Mouse (Mus musculus) heart, adult 9 months (tissue): ENCODE results near the gene Ppp1r37.
"Not testable (repeated sequence)": the region's sequence is repeated elsewhere in the genome, so short reads cannot be mapped to it uniquely, and the experiment has no call there.

Experiments
- DNase-seq, 2 experiments: peaks; one replicate each; pipeline ENCODE4 v3.0.0; 2022; ENCODE audit warnings: low spot score in 2 of 2

Ppp1r37 gene

DNA sequence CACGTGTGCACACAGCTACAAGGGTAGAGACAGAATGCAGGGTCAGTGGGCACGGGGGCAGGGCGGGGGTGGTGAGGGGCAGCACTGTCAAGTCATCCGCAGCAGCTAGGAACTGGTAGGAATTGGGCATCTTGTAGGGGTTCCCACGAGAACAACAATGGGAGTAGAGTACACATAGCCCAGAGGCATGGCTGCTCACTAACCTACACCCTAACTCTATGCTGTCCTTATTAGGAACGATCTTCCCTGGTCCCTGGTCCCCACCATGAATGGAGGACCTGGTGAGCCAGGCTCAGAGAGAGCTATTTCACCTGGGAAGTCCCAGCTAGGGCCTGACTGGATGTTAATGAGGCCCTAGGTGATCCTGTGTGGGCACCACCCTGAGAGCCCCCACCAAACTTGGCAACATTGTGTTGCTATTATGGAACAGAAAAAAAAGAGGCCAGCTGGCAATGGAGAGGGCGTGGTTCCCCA, 21.2 kb downstream of the Ppp1r37 start:
- no peak for DNase-seq

DNA sequence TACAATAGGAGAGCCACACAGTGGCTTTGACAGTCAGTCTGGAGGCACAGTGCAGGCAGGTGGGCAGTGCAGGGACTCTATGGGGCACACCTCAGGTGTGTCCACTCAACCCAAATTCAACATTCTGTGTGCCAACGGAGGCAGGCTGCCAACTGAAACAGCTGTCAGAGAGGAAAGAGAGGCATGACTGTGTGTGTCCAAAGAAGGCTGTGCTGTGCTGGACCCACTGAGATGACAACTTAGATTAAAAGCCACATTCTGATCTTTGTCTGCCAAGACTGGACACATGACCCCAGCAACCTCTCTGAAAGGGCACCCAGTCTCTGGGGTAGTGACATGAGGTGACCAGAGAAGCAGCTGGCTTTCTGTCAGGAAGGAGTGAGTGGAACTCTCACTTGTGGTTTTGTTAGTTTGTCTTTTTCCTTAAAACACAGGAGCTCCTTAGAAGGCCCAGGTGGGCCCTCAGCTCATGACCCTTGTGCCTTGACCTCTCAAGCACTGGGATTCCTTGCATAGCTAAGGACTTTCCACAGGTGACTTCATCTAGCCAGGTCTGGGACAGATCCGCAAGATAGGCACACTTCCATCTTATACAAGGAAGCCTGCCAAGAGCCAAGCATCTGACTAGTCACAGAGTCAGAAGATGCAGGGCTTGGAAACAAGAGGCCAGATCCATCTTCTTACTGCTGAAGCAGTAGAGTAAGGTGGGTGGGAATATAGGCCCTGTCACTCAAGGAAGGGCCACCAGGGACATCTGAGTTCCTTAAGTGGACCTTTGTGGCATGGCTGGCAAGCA, 21.9 kb downstream of the Ppp1r37 start:
- no peak for DNase-seq

GRCm38 (mm10) chr7:19534676-19535075, 28.2 kb downstream of the Ppp1r37 start:
- DNase-seq: no peak

- no peak for DNase-seq
These were observed 30.6 kb downstream of the Ppp1r37 start for GRCm38 (mm10) chr7:19532240-19532639.

DNA sequence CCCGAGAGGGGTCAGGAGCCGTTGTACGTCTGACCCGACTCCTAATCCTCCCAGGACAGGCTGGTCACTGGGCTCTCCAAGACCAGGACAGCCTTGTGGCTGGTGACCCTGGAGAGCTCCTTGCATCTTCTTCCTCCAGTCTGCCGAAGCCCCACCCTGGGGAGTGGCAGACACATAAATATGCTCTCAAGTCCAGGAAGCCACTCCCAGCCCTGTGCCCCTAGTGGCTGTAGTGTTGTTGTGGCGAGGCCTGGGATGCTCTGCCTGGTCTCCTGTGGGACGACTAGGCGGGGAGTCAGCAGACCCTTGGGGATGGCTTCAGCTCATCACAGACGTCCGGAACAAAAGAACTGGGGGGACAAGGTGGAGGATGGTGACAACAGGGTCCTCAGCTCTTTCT, 31.8 kb downstream of the Ppp1r37 start:
- no peak for DNase-seq

- no peak for DNase-seq
These were observed 37.8 kb downstream of the Ppp1r37 start for GRCm38 (mm10) chr7:19525105-19525481.

DNA sequence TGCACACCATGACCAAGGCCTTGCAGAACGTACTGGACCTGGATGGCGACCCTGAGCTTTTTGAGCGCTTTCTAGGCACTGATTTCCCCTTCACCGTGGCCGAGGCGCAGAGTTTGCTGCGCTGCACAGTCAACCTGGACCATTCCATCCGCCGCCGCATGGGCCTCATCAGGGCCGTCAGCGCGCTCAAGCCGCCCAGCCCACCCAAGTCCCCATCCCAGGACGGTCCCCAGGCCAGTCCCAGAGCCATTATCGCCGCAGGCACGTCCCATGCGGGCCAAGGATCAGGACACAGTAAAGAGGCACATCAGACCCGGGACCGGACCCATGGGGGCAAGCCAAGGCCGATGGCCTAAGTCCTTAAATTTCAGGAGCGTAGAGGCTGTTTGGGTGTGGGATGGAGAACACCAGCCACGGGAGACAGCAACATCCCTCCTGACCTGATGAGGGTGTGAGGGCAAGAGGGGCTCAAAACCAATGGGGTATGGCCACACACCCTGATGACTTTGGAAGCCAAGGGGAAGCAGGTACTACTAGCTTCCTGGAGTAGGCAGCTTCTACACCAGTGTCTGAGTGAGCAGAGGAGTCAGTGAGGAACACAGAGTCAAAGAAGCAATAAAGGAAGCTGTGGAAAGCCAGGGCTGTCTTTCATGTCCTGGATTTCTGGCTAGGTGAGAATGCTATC, 38.3 kb downstream of the Ppp1r37 start:
- no peak for DNase-seq

DNA sequence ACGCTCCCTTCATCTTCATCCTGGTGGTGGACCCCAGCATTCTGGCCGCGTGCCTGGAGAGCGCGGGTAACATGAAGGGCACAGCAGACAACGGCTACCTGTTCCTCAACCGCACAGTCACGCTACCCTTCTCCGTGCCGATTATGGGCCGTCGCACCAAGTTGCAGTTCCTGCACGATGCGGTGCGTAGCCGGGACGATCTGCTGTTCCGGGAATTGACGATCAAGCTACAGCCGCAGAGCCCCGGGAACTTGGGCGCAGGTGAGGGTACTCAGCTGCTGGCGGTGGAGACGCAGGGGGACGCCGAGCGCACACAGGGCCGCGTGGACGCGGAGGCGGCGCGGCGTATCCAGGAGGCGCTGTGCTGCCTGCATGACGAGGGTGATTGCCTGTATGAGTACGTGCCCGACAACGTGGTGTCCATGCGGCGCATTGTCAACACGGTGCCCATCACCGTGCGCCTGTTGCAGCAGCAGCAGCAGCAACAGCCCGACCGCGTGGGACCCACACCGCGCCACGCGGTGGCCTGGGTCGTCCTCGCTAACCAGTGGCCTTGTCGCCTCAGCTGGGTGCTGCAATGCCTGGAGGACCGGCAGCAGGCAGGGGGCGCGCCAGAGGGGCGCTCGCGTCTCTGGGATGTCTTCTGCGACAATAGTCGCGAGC, 39.0 kb downstream of the Ppp1r37 start:
- DNase-seq: peak in 1 of 2 experiments; percentile 24

DNA sequence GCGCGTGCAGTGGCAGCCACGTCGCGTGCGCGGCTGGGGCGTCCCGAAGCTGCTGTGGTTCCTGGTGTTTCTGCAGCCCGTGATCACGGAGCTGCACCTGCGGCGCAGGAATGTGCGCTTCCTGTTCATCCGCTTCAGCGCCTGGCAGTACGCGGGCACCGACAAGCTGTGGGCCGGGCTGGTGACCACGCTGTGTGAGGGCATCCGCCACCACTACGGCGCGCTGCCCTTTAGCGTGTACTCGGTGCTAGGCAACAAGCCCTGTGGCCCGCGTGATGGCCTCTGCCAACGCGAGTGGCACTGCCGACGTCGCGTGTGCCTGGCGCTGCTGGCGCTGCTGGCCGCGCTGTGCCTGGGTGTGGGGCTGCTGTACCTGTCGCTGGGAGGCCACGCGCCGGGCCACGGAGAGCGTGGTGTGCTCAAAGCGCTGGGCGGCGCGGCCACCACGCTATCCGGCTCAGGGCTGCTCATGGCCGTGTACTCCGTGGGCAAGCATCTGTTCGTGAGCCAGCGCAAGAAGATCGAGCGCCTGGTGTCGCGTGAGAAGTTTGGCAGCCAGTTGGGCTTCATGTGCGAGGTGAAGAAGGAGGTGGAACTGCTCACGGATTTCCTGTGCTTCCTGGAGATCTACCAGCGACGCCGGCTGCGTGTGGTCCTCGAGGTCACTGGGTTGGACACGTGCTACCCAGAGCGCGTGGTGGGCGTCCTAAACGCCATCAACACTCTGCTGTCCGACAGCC, 39.7 kb downstream of the Ppp1r37 start:
- no peak for DNase-seq

DNA sequence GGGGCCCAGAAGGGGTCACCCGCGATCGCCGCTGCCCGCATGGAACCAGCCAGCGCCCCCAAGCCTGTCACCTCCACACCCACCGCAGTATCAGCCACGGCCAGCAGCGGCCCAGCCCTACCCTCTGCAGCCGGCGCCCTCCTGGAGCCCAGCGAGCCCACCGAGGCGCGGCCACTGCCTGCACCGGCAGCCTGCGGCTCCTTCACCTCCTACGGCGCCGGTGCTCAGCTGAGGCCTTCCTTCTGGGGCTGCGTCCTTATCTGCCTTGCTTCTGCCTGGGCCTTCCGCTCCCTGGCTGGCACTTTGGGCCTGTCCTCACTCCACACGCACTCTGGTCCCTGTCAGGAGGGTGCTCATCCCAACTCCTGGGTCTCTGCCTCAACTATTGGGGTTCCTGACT, 42.8 kb downstream of the Ppp1r37 start:
- no peak for DNase-seq

DNA sequence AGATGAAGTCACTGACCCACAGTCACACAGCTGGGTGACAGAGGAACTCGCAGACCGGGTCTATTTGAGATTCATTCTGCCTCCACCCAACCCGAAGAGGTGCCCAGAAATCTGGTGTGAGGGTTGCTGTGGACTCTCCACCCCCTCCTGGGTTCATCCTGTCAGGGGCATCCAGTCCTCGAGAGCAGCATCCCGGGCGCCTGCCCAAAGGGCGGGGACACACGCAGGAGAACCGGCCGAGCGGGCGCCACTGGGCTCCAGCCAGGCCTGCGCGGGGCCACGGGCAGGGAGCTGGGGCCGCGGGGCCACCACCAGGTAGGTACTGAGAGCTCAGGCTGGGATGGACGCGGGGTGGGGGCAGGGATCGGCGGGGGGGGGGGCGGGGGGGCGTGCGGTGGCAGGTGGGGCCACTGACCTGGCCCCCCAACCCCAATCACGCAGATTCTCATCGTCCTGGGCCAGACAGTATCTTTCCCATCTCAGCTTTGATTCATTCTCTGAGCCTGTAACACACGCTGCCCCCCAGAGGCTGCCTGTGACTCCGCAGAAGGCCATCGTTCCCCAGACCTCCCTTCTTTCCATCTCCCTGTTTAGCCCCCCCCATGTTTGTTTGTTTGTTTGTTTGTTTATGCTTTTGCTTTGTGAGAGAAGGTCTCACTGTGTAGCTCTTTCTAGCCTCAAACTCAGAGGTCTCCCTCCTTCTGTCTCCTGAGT, 45.1 kb downstream of the Ppp1r37 start, which contains the start of gene Nkpd1:
Nkpd1 (plus strand) TSS at position 187 of the 714 bp plus-strand sequence.
- no peak for DNase-seq

- DNase-seq: no peak
These were observed 50.5 kb downstream of the Ppp1r37 start for GRCm38 (mm10) chr7:19512353-19512752.

DNA sequence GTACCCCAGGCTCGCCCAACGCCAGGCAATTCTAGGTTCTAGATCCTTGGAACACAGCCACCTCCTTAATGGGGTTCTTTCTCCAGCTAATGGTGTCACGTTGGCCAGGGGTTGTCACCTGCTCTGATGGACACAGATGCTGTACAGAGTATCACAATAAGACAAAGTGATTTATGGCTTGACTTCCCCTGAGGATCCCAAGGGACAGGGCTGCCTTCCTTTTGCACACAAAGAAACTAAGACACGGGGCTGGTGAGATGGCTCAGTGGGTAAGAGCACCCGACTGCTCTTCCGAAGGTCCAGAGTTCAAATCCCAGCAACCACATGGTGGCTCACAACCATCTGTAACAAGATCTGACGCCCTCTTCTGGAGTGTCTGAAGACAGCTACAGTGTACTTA, 50.9 kb downstream of the Ppp1r37 start:
- not testable (repeated sequence) for DNase-seq

DNA sequence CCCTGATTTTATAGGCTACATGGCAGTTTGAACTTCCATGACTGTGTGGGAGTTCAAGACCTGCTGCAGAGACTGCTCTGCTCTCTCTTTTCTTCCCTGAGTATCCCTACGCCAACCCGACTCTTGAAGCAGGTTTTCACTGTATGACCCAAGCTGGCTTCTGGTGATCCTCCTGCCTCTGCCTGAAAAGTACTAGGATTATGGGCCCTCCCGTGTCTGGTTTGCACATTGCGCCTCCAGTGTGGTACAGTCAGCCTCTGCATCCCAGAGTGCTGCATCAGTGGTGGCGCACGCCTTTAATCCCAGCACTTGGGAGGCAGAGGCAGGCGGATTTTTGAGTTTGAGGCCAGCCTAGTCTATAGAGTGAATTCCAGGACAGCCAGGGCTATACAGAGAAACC, 53.1 kb downstream of the Ppp1r37 start:
- no peak for DNase-seq

DNA sequence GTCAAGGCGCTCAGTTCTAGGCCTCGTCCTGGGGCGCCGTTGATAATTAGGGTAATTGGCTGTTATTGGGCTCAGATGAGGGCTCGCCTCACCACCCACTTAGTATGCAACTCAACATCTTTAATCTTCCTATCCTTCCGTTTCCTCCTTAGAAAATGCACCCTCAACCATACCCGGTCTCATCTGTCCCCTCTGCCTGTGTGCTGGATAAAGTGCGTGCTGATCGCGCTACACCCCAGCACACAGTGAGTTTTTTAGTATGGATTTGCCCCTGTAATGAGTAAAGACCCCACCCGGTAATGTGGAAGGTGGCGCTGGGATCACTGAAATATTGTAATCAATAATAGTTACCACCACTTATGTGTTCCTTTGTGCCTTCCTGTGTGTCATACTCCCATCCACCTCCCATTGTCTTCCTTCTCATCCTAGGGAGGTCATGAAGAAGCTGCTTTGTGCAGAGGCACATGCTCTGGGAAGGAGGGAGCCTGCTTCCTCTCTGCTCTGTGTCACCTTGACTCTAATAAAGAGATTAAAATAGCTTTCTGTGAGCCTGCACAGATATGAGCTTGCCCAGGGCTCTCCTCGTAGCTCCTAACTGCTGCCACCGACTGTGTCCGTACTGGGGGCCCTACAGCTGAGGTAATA, 53.8 kb downstream of the Ppp1r37 start:
- no peak for DNase-seq

DNA sequence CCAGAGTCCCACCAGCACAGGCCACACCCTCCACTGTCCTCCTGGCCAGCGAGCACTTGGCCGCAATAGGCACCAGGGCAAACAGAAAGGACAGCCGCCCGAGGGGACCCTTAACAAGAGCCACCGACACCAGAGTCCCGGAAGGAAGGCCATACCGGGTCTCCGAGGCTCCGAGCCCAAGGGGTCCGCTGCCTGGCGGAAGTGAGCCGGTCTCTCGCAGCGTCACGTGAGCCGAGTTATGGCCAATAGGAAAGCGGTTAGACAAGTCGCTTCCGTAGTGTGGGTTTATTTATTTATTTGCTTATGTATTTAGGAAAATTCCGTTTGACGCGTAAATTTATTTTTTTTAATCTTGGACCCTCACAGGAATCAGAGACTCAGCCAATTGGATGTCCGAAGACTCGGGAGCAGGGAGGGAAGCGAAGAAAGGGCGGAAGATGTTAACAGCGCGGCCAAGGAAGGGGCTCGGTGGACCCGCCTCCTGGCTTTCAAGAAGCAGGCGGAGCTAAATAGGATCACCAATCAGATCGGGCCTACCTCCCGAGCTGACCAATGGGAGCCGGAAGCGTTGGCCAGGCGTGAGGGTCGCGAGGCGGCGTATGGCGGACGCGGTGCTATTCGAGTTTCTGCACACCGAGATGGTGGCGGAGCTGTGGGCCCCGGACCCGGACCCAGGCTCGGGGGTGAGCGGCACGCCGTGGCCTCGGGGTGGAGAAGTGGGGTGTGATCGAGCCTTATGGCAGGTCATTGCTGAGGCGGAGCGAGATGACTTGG, 54.5 kb downstream of the Ppp1r37 start, which contains the start of the genes Bloc1s3 and Trappc6a:
Bloc1s3 (minus strand) TSS at position 218 of the 774 bp plus-strand sequence.
Trappc6a (plus strand) TSS at position 246 of the 774 bp plus-strand sequence.
- DNase-seq: peak; percentile 94

DNA sequence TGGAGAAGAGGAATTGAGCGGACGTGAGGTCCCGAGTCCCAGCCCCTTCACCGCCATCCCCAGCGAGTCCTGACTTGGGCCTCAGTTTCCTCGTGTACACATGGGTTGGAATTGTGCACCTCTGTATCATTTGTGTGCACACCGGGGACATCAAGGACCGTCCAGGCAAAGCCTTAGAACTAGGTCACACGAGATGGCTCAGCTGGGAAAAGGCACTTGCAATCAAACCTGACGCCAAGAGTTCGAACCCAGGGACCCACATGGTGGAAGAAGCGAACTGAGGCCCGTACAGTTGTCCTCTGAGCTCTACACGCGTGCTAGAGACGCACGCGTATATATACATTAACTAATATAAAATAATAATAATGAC, 55.3 kb downstream of the Ppp1r37 start:
- DNase-seq: no peak

GRCm38 (mm10) chr7:19506969-19507611, 55.8 kb downstream of the Ppp1r37 start:
- no peak for DNase-seq

DNA sequence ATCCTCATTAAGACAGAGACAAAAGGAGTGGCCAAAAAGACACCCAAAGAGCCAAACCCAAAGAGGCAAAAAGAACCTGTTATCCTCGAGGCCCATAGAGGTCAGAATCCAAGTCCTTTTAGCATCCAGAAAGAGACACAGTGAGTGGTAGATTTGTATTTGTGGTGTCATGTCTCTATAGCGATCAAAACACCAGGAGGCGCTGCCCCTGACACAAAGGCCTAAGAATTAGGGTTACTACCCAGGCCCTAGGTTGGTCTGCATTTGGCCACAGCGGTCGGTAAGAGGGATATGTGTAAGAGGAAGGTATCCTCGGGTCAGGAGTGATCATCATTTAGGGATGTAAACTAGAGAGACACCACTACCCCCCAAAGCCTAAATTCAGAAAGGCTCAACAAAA, 56.5 kb downstream of the Ppp1r37 start:
- no peak for DNase-seq
